Mouse (Mus musculus) activated CD4-positive, CD25-positive, alpha-beta regulatory T cell, adult 4 months (primary cell): ENCODE measurements around the gene Dpysl5. TPM values are rescaled to one million over a fixed set of nuclear protein-coding genes. Genes with fewer than 3 reads are reported as not detected.

Source experiments
- ATAC-seq: one replicate; pipeline ENCODE4 v1.8.0; 2017
- polyA plus RNA-seq, 2 experiments: library from polyadenylated mRNA; unstranded; fragments of 100-300 nt; shearing (Covaris generic); gene quantifications; one replicate each; pipeline ENCODE4 v1.2.1; 2017

The Dpysl5 gene
- polyA plus RNA-seq, 2 experiments from 2014 or later, result not detected

- no peak for ATAC-seq
Observed at GRCm38 (mm10) chr5:30824124-30824988, 113.0 kb downstream of the Dpysl5 start.

- ATAC-seq, result no peak
Observed at GRCm38 (mm10) chr5:30825166-30825565, 113.8 kb downstream of the Dpysl5 start.

- ATAC-seq, result no peak
Observed at GRCm38 (mm10) chr5:30825821-30826220, 114.5 kb downstream of the Dpysl5 start.

- no peak for ATAC-seq
Observed at GRCm38 (mm10) chr5:30833416-30833815, 122.1 kb downstream of the Dpysl5 start.

- ATAC-seq, result no peak
Observed at GRCm38 (mm10) chr5:30839731-30840130, 128.4 kb downstream of the Dpysl5 start.

- no peak for ATAC-seq
Observed at GRCm38 (mm10) chr5:30841896-30842295, 130.5 kb downstream of the Dpysl5 start.

Other genes with a start within 250 kb of the Dpysl5 start
- gene Otof, start 249.6 kb upstream of the Dpysl5 start, polyA plus RNA-seq, result not detected
- gene 1700001C02Rik, start 245.5 kb upstream of the Dpysl5 start, polyA plus RNA-seq, result not detected
- not detected for gene Cib4, start 165.7 kb upstream of the Dpysl5 start, polyA plus RNA-seq
- not detected for gene Kcnk3, start 123.4 kb upstream of the Dpysl5 start, polyA plus RNA-seq
- gene Slc35f6, start 63.6 kb upstream of the Dpysl5 start, polyA plus RNA-seq, result 10 to 100 TPM in 1 of 2 experiments, 1 to 10 TPM in 1; 8.7 to 15.7 TPM
- gene Cenpa, start 44.8 kb upstream of the Dpysl5 start, polyA plus RNA-seq, result 100 to 1,000 TPM in 1 of 2 experiments, 10 to 100 TPM in 1; 79.2 to 115 TPM
- gene Mapre3, start 103.1 kb downstream of the Dpysl5 start, polyA plus RNA-seq, result 1 to 10 TPM; 2.5 to 2.7 TPM
- gene Tmem214, start 156.4 kb downstream of the Dpysl5 start, polyA plus RNA-seq, result 10 to 100 TPM; 20.4 to 24.5 TPM
- gene Agbl5, start 177.1 kb downstream of the Dpysl5 start, polyA plus RNA-seq, result 1 to 10 TPM; 4.6 to 6.5 TPM
- gene Ost4, start 196.2 kb downstream of the Dpysl5 start, polyA plus RNA-seq, result 100 to 1,000 TPM; 277 to 289 TPM
- under 1 TPM; 0.33 to 0.42 TPM for gene Emilin1, start 201.8 kb downstream of the Dpysl5 start, polyA plus RNA-seq
- gene Khk, start 209.9 kb downstream of the Dpysl5 start, polyA plus RNA-seq, result 10 to 100 TPM; 11.9 to 20.6 TPM
- under 1 TPM in 1 of 2 experiments, not detected in 1; 0.50 TPM for gene Cgref1, start 234.0 kb downstream of the Dpysl5 start, polyA plus RNA-seq
- 10 to 100 TPM; 60.4 to 71.0 TPM for gene Preb, start 248.8 kb downstream of the Dpysl5 start, polyA plus RNA-seq